Mouse (Mus musculus) intestine, embryonic 14.5 days (tissue): ENCODE data around the gene Heatr5a. TPM values are rescaled to one million over a fixed set of nuclear protein-coding genes. Genes with fewer than 3 reads are reported as not detected.

ENCODE experiments used
- ATAC-seq: fragments of 200-750 bp; cut with Nextera tagmentation; replicated peaks from 2 replicates; pipeline ENCODE4 v1.8.0; 2017; ENCODE audit warnings: low read depth, moderate number of reproducible peaks, moderate TSS enrichment, moderate library complexity; ENCODE audit not compliant: low FRiP score, low TSS enrichment
- DNase-seq: peaks from one replicate; pipeline ENCODE4 v3.0.0-alpha.2; 2018; ENCODE audit warnings: low spot score
- H3K27ac ChIP-seq: fragments of 300-500 bp; sonication (generic); 2 replicates; pipeline ENCODE4 v1.5.1; 2014; ENCODE audit warnings: low read depth, mild to moderate bottlenecking, control low read depth
- H3K27me3 ChIP-seq: fragments of 300-500 bp; sonication (generic); replicated peaks from 2 replicates; pipeline ENCODE4 v1.6.1; 2014; ENCODE audit warnings: low read length, control low read depth; ENCODE audit not compliant: control insufficient read depth, insufficient read depth
- H3K36me3 ChIP-seq: fragments of 300-500 bp; sonication (generic); 2 replicates; pipeline ENCODE4 v1.6.1; 2014; ENCODE audit warnings: low read length, control low read depth; ENCODE audit not compliant: control insufficient read depth, insufficient read depth
- H3K4me1 ChIP-seq: fragments of 300-500 bp; sonication (generic); replicated peaks from 2 replicates; pipeline ENCODE4 v1.6.1; 2014; ENCODE audit warnings: low read length, control low read depth, mixed read lengths; ENCODE audit not compliant: control insufficient read depth, insufficient read depth
- H3K4me2 ChIP-seq: fragments of 300-500 bp; sonication (generic); 2 replicates; pipeline ENCODE4 v1.6.1; 2014; ENCODE audit warnings: low read length
- H3K4me3 ChIP-seq: fragments of 300-500 bp; sonication (generic); 2 replicates; pipeline ENCODE4 v1.5.1; 2014; ENCODE audit warnings: low read depth, low read length, control low read depth, mixed read lengths
- H3K9ac ChIP-seq: fragments of 300-500 bp; sonication (generic); 2 replicates; pipeline ENCODE4 v1.6.1; 2014; ENCODE audit warnings: mild to moderate bottlenecking, low read length
- H3K9me3 ChIP-seq: fragments of 300-500 bp; sonication (generic); 2 replicates; pipeline ENCODE4 v1.6.1; 2016; ENCODE audit warnings: low read length, control low read depth; ENCODE audit not compliant: control insufficient read depth
- WGBS: fragments of 180-500 bp; shearing (Covaris S2); extraction: QIAGEN DNeasy Blood & Tissue Kit; methylation state at CpG from one replicate; pipeline ENCODE4 v1.1.7; 2014; 5-methylcytosine and 5-hydroxymethylcytosine counted together
- polyA plus RNA-seq: library from polyadenylated mRNA; unstranded; fragments of >200 nt; fragmentation: Nextera tagmentation; extraction: Ambion mirVana; gene quantifications from 2 replicates; pipeline ENCODE4 v1.2.1, GENCODE M21; 2014

Gene Heatr5a
- polyA plus RNA-seq, 1 experiment from 2014 or later, result 15.0 TPM

GRCm38 (mm10) chr12:51985163-51985748, 14.1 kb upstream of the Heatr5a start:
- no peak overlapping the region for H3K27ac ChIP-seq
- H3K36me3 ChIP-seq, result no peaks in the 10 kb centered on the region
- no peak overlapping the region for H3K4me2 ChIP-seq
- no peaks in the 10 kb centered on the region for H3K9me3 ChIP-seq
- H3K9ac ChIP-seq, result no peak overlapping the region
- ATAC-seq (no peak), DNase-seq (no peak)
- no peaks in the 10 kb centered on the region for H3K27me3 ChIP-seq
- H3K4me1 ChIP-seq, result no peaks in the 10 kb centered on the region
- H3K4me3 ChIP-seq, result no peak overlapping the region
- 89% methylated on average over 3 of the region's 3 CpGs for WGBS

GRCm38 (mm10) chr12:51983625-51984024, 12.5 kb upstream of the Heatr5a start:
- H3K36me3 ChIP-seq, result no peaks in the 10 kb centered on the region
- H3K27ac ChIP-seq, result no peak overlapping the region
- no peaks in the 10 kb centered on the region for H3K9me3 ChIP-seq
- 93% methylated on average over 1 of the region's 1 CpGs for WGBS
- ATAC-seq (no peak), DNase-seq (no peak)
- H3K4me2 ChIP-seq, result no peak overlapping the region
- no peaks in the 10 kb centered on the region for H3K27me3 ChIP-seq
- H3K4me3 ChIP-seq, result no peak overlapping the region
- no peaks in the 10 kb centered on the region for H3K4me1 ChIP-seq
- H3K9ac ChIP-seq, result no peak overlapping the region

GRCm38 (mm10) chr12:51976531-51976930, 5.4 kb upstream of the Heatr5a start:
- WGBS, result 74% methylated on average over 9 of the region's 9 CpGs
- Histone ChIP-seq H3K27ac (no peak overlapping the region), H3K36me3 (no peaks in the 10 kb centered on the region), H3K4me2 (no peak overlapping the region), H3K4me1 (no peaks in the 10 kb centered on the region), H3K27me3 (no peaks in the 10 kb centered on the region), H3K4me3 (no peak overlapping the region), H3K9ac (no peak overlapping the region), H3K9me3 (no peaks in the 10 kb centered on the region)
- no peak for ATAC-seq
- no peak for DNase-seq

GRCm38 (mm10) chr12:51974381-51974780, 3.3 kb upstream of the Heatr5a start:
- Histone ChIP-seq H3K36me3 (no peaks in the 10 kb centered on the region), H3K27me3 (no peaks in the 10 kb centered on the region), H3K9me3 (no peaks in the 10 kb centered on the region), H3K27ac (no peak overlapping the region), H3K4me3 (no peak overlapping the region), H3K4me1 (peaks cover 6% of the 10 kb centered on the region), H3K9ac (no peak overlapping the region), H3K4me2 (no peak overlapping the region)
- ATAC-seq (no peak), DNase-seq (no peak)
- WGBS, result 95% methylated on average over 1 of the region's 1 CpGs

- H3K4me2 ChIP-seq, result no peak overlapping the region
- DNase-seq, result no peak
- no peaks in the 10 kb centered on the region for H3K27me3 ChIP-seq
- H3K4me3 ChIP-seq, result no peak overlapping the region
- 95% methylated on average over 5 of the region's 5 CpGs for WGBS
- no peaks in the 10 kb centered on the region for H3K36me3 ChIP-seq
- H3K27ac ChIP-seq, result no peak overlapping the region
- H3K9me3 ChIP-seq, result no peaks in the 10 kb centered on the region
- ATAC-seq, result no peak
- H3K4me1 ChIP-seq, result peaks cover 6% of the 10 kb centered on the region
- no peak overlapping the region for H3K9ac ChIP-seq
Observed at GRCm38 (mm10) chr12:51972269-51973065, 1.3 kb upstream of the Heatr5a start.

GRCm38 (mm10) chr12:51970352-51971069, 610 bp downstream of the Heatr5a start:
- peak overlapping the region; percentile 88 for H3K27ac ChIP-seq
- H3K9ac ChIP-seq, result peak overlapping the region; percentile 77
- 2% methylated on average over 32 of the region's 35 CpGs for WGBS
- no peaks in the 10 kb centered on the region for H3K9me3 ChIP-seq
- H3K4me1 ChIP-seq, result peaks cover 6% of the 10 kb centered on the region
- no peaks in the 10 kb centered on the region for H3K27me3 ChIP-seq
- H3K4me3 ChIP-seq, result peak overlapping the region; percentile 71
- ATAC-seq (no peak), DNase-seq (no peak)
- H3K36me3 ChIP-seq, result peaks cover 3% of the 10 kb centered on the region; the same call in 1 of the 2 replicates
- H3K4me2 ChIP-seq, result peak overlapping the region; percentile 58

- 13% methylated on average over 7 of the region's 7 CpGs for whole genome bisulfite sequencing
- no peaks in the 10 kb centered on the region for H3K9me3 ChIP-seq
- H3K4me1 ChIP-seq, result peaks cover 6% of the 10 kb centered on the region
- no peak for DNase-seq
- ATAC-seq, result no peak
- no peaks in the 10 kb centered on the region for H3K27me3 ChIP-seq
- peak overlapping the region; percentile 77 for H3K9ac ChIP-seq
- H3K4me3 ChIP-seq, result peak overlapping the region; percentile 71
- H3K36me3 ChIP-seq, result peaks cover 3% of the 10 kb centered on the region; the same call in 1 of the 2 replicates
- H3K4me2 ChIP-seq, result peak overlapping the region; percentile 58
- no peak overlapping the region for H3K27ac ChIP-seq
Observed at GRCm38 (mm10) chr12:51969876-51970275, 1.2 kb downstream of the Heatr5a start.

GRCm38 (mm10) chr12:51969092-51969491, 2.0 kb downstream of the Heatr5a start:
- no peaks in the 10 kb centered on the region for H3K27me3 ChIP-seq
- H3K9me3 ChIP-seq, result no peaks in the 10 kb centered on the region
- no peak for ATAC-seq
- H3K4me2 ChIP-seq, result no peak overlapping the region
- H3K27ac ChIP-seq, result no peak overlapping the region
- H3K4me1 ChIP-seq, result peaks cover 6% of the 10 kb centered on the region
- H3K4me3 ChIP-seq, result no peak overlapping the region
- H3K36me3 ChIP-seq, result peaks cover 3% of the 10 kb centered on the region; the same call in 1 of the 2 replicates
- H3K9ac ChIP-seq, result no peak overlapping the region
- no peak for DNase-seq
- 81% methylated on average over 2 of the region's 2 CpGs for WGBS
